Mouse (Mus musculus) stomach, embryonic 16.5 days (tissue): ENCODE results near the gene Foxn4. TPM values are rescaled to one million over a fixed set of nuclear protein-coding genes. Genes with fewer than 3 reads are reported as not detected.

Experiments
- ATAC-seq: fragments of 200-750 bp; cut with Nextera tagmentation; 2 replicates; pipeline ENCODE4 v1.8.0; 2017; ENCODE audit warnings: moderate number of reproducible peaks, moderate TSS enrichment; ENCODE audit not compliant: insufficient read depth, low FRiP score
- H3K27ac ChIP-seq: fragments of 300-500 bp; sonication (generic); 2 replicates; pipeline ENCODE4 v1.5.1; 2014; ENCODE audit warnings: low read length
- H3K27me3 ChIP-seq: fragments of 300-500 bp; sonication (generic); 2 replicates; pipeline ENCODE4 v1.6.1; 2014; ENCODE audit warnings: low read length, control low read depth, mixed read lengths; ENCODE audit not compliant: control insufficient read depth, insufficient read depth
- H3K36me3 ChIP-seq: fragments of 300-500 bp; sonication (generic); 2 replicates; pipeline ENCODE4 v1.6.1; 2014; ENCODE audit warnings: low read length; ENCODE audit not compliant: control insufficient read depth, insufficient read depth
- H3K4me1 ChIP-seq: fragments of 300-500 bp; sonication (generic); 2 replicates; pipeline ENCODE4 v1.6.1; 2014; ENCODE audit warnings: low read length, control low read depth, mixed read lengths; ENCODE audit not compliant: control insufficient read depth, insufficient read depth
- H3K4me2 ChIP-seq: fragments of 300-500 bp; sonication (generic); 2 replicates; pipeline ENCODE4 v1.6.1; 2014; ENCODE audit warnings: low read depth, low read length, mixed read lengths
- H3K4me3 ChIP-seq: fragments of 300-500 bp; sonication (generic); replicated peaks from 2 replicates; pipeline ENCODE4 v1.5.1; 2014; ENCODE audit warnings: mild to moderate bottlenecking, low read length
- H3K9ac ChIP-seq: fragments of 300-500 bp; sonication (generic); 2 replicates; pipeline ENCODE4 v1.6.1; 2014; ENCODE audit warnings: low read length
- H3K9me3 ChIP-seq: fragments of 300-500 bp; sonication (generic); replicated peaks from 2 replicates; pipeline ENCODE4 v1.6.1; 2016; ENCODE audit warnings: low read length, control low read depth; ENCODE audit not compliant: control insufficient read depth
- WGBS: fragments of 180-500 bp; shearing (Covaris S2); extraction: QIAGEN DNeasy Blood & Tissue Kit; methylation state at CpG from one replicate; pipeline ENCODE4 v1.1.7; 2014; 5-methylcytosine and 5-hydroxymethylcytosine counted together
- polyA plus RNA-seq: library from polyadenylated mRNA; unstranded; fragments of >200 nt; fragmentation: Nextera tagmentation; extraction: Ambion mirVana; gene quantifications from 2 replicates; pipeline ENCODE4 v1.2.1, GENCODE M21; 2015

Foxn4 gene
- polyA plus RNA-seq, result 0.13 TPM in 1 of 2 replicates, not detected in the other

DNA sequence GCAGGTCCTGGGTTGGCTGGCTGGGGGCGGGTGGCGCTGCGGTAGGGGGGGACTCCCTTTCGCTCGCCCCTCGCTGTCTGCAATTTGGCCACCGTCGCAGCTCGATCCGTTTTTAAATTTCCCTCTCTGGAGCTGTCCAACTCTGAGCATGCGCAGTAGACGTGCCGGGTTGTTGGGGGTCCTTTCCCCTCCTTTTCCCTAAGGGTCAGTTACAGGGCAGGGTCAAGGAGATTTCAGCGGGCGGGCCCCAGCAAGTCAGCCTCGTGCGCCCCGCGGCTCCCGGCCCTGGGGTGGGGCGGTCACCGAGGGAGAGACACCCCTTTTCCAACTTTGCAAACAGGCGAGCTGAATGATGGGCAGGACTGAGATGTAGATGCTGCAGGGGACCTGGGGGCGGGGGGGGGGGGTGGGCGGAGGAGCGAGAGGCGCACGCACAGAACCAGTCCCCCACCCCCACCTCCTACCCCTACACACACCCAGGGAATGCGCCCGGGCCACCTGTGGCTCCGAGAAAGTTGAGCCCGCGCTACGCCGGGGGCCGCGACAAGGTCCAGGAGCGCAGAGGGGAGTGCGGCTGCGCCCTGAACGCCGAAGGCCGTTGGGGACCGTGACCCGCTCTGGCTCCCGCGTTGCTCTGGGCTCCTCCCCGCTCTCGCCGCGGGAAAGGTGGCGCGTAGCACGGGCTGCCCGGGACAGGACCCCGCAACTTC, at the start of gene Foxn4:
Gene Foxn4 (minus strand): TSS at position 115 of the 710 bp plus-strand sequence.
- Histone ChIP-seq H3K4me2 (peak within 1 kb of the TSS; percentile 62), H3K4me1 (peaks cover 13% of the 10 kb centered on the region), H3K9ac (no peak within 1 kb of the TSS), H3K4me3 (peak within 1 kb of the TSS; percentile 39), H3K27me3 (peaks cover 48% of the 10 kb centered on the region), H3K36me3 (no peaks in the 10 kb centered on the region), H3K27ac (no peak within 1 kb of the TSS), H3K9me3 (no peaks in the 10 kb centered on the region)
- WGBS, result under 1% methylated on average over 54 of the region's 56 CpGs
- 0 out of 2 replicates have a peak, but pooled peaks have one; percentile 23 for ATAC-seq

DNA sequence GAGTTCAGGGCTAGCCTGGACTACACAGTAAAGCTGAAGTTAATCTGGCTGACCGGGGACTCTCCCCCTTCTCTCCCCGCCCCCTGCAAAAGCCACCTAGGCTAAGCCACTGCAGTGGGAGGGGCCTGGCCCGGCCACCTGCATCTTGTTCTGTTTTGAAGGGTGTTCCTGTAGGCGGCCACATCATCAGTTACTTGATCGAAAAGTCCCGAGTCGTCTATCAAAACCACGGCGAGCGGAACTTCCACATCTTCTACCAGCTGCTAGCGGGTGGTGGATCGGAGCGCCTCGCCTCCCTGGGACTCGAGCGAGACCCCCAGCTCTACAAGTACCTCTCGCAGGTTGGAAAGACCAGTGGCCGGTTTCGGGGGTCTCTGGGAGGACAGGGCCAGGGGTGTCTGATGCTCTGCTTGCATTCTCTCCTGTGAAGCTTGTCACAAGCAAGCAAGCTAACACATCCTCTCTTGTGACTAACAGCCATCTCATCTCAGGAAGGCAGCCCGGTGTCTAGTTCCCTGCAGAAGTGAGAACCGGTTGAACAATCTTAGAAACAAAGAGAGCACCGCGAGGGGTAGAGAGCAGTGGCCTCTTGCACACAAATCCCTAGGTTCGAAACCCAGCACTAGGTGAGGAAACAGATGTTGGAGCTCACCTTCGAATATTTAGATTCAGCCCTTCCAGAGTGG, 49.6 kb upstream of the Foxn4 start:
- Histone ChIP-seq H3K4me1 (no peaks in the 10 kb centered on the region), H3K27ac (no peak overlapping the region), H3K4me3 (no peak overlapping the region), H3K9me3 (no peaks in the 10 kb centered on the region), H3K9ac (0 out of 2 replicates have a peak overlapping the region, but pooled peaks have one; percentile 49), H3K36me3 (no peaks in the 10 kb centered on the region), H3K4me2 (no peak overlapping the region), H3K27me3 (no peaks in the 10 kb centered on the region)
- ATAC-seq, result no peak
- 59% methylated on average over 25 of the region's 25 CpGs for WGBS

DNA sequence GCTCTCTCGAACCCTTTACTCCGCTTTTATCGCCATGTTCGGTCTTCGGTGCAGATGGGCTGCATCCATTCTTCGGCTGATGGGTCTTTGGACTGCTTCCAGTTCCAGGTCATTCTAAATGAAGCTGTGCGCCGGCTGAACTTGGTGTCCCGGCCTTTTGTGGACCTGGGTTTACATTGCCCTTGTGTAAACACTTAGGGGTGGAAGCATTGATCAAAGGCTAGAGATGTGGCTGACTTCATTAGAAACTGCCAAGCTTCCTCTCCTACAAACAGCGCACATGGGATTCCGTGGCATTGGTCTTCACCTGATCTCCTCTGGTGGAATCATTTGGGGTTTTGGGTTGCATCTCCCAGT, 36.1 kb upstream of the Foxn4 start:
- Histone ChIP-seq H3K9ac (peak overlapping the region; percentile 55), H3K4me2 (peak overlapping the region; percentile 69), H3K27me3 (no peaks in the 10 kb centered on the region), H3K27ac (no peak overlapping the region), H3K4me3 (peak overlapping the region; percentile 34), H3K4me1 (peaks cover 7% of the 10 kb centered on the region), H3K9me3 (no peaks in the 10 kb centered on the region), H3K36me3 (no peaks in the 10 kb centered on the region)
- no peak for ATAC-seq
- 12% methylated on average over 11 of the region's 11 CpGs for WGBS

DNA sequence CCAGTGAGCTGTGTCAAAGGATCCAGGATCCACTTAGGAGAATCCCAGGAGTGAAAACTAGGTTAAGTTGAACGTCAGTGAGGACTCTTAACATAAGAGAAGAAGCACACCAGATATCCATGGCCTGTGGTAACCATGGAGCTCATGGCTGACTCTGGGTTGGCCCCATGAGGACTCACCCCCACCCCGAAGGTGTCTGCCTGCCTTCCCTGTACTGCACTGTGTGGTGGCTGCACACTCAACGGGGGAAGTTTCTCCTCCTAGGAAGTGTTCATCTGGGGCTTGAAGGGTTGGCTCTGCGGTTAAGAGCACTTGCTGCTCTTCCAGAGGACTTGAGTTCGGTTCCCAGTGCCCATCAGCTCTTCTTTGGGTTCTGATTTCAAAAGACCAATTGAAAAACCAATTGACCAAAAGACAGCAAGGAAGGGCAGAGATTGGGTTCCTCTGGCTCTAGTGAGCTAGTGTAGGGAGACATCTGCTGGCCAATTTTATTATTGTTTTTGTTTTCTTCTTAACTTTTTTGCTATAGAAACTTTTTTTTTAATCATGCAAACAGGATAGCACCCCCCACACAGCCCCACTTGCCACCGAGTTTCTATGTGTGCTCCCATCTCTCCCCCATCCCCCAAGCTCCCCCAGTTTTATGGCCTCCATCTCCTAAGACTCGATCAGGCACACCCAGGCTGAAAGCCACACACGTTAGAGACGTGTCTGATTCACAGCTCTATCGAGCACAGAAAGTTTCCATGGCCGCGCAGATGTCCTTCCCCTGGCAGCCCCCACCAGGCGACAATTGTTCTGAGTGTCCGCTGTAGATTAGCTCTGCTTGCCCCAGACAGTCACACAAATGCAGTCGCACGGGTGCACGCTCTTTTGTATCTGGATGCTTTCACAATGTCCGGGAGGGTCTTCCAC, 35.4 kb upstream of the Foxn4 start:
- H3K27ac ChIP-seq, result no peak overlapping the region
- H3K9me3 ChIP-seq, result no peaks in the 10 kb centered on the region
- H3K4me2 ChIP-seq, result peak overlapping the region; percentile 69
- H3K4me1 ChIP-seq, result peaks cover 7% of the 10 kb centered on the region
- H3K9ac ChIP-seq, result peak overlapping the region; percentile 55
- H3K27me3 ChIP-seq, result no peaks in the 10 kb centered on the region
- no peaks in the 10 kb centered on the region for H3K36me3 ChIP-seq
- H3K4me3 ChIP-seq, result peak overlapping the region; percentile 34
- WGBS, result 27% methylated on average over 18 of the region's 18 CpGs
- peak; percentile 39 for ATAC-seq

DNA sequence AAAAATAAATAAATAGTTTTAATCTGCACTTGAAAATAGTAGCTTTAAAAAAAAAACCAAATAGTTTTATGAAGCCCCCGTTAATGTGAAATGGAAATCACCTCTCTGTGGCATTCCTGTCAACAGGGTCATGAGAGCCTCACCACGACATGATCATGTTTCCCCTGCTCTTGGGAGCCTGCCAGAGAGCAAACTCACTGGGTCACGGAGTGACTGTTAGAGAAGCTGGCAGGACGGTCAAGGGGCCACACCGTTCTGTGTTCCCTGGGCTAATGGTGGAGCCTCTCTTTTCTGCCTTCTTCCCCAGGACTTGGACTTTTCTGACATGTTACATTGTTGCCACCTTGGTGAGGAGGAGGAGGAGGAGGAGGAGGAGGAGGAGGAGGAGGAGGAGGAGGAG, 32.9 kb upstream of the Foxn4 start:
- Histone ChIP-seq H3K4me2 (no peak overlapping the region), H3K27me3 (no peaks in the 10 kb centered on the region), H3K4me3 (no peak overlapping the region), H3K36me3 (no peaks in the 10 kb centered on the region), H3K4me1 (peaks cover 7% of the 10 kb centered on the region), H3K27ac (no peak overlapping the region), H3K9me3 (no peaks in the 10 kb centered on the region), H3K9ac (no peak overlapping the region)
- ATAC-seq, result no peak
- WGBS, result 51% methylated on average over 5 of the region's 5 CpGs

DNA sequence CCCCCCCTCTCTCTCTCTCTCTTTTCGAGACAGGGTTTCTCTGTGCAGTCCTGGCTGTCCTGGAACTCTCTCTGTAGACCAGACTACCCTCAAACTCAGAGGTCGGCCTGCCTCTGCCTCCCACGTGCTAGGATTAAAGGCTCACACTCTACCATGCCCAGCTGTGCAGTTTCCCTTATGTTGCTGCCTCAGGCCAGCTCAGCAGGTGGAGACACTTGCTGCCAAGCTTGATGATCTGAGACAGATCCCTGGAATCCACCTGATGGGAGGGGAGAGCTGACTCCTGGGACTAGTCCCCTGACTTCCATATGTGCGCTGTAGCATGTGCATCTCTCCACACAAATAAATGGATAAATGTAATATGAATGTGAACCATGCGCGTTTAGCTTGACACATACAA, 29.6 kb upstream of the Foxn4 start:
- H3K27ac ChIP-seq, result no peak overlapping the region
- H3K9me3 ChIP-seq, result no peaks in the 10 kb centered on the region
- no peak for ATAC-seq
- H3K36me3 ChIP-seq, result no peaks in the 10 kb centered on the region
- H3K27me3 ChIP-seq, result no peaks in the 10 kb centered on the region
- no peak overlapping the region for H3K4me2 ChIP-seq
- 68% methylated on average over 6 of the region's 6 CpGs for WGBS
- no peak overlapping the region for H3K4me3 ChIP-seq
- peaks cover 4% of the 10 kb centered on the region; the same call in 1 of the 2 replicates for H3K4me1 ChIP-seq
- H3K9ac ChIP-seq, result no peak overlapping the region

DNA sequence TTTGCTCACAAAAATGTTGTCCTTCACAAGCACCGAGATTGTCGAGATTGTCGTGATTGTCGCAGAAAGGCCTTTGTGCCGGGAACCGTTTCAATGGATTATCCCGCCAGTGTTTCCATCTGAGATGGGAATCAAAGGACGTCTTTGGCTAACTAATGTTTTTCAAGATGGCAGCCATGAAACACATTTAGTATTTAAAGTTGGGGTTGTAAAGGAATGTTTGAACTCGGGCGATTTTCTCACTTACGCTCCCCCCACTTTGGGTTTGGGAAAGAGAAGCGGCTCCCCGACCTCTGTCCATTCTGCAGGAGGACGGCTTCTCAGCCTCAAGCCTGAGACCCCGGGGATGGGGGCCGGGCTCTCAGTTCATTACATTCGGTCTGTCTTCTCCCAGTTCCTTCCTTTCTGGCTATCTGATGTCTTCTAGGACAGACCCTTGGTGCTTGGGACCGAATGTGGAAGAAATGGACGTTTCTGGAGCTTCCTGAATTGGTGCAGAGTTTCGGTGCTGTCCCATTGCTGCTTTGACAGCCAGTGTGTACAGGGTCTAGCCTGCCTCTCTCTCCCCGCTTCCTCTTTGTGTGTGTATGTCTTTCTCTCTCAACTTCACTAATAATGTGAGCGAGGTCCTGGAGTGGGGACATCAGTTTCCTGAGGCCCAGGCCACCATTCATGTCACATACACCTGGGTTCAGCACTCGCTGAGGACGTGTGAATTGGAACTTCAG, 26.4 kb upstream of the Foxn4 start:
- Histone ChIP-seq H3K9me3 (no peaks in the 10 kb centered on the region), H3K27me3 (no peaks in the 10 kb centered on the region), H3K4me2 (no peak overlapping the region), H3K9ac (no peak overlapping the region), H3K27ac (no peak overlapping the region), H3K36me3 (no peaks in the 10 kb centered on the region), H3K4me1 (peaks cover 4% of the 10 kb centered on the region; the same call in 1 of the 2 replicates), H3K4me3 (no peak overlapping the region)
- WGBS, result 83% methylated on average over 24 of the region's 24 CpGs
- ATAC-seq, result no peak

DNA sequence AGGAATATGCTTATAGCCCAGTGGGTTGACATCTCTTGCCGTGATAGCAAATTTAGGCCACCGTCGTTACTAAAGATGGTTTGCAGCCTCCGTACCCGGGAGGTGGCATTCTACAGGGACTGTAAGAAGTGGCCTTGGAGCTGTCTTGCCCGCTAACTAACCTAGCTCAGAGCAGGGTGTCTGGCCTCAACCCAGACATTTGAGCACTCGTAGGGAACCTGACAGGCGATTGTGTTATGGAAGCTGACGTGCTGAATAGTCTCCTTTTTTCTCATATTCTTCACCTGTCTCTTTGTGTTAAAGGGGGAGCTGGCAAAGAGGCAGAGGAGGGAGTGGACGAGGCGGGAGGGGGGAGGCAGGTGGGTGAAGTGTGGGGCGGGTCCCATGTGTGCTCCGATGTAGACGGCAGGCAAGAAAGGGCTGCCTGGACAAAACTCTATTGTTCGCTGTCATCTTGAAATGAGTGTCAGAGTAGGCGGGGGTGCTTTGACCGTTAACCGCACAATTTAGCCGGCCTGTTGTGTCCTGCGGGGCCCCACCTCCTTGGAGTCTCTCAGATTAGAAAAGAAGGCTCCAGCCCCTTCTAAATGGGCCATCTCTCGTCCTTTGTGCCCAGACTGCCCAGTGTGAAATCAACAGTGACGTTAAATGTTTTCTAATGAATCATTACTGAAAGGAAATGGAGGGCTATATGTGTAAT, 25.7 kb upstream of the Foxn4 start:
- Histone ChIP-seq H3K27me3 (no peaks in the 10 kb centered on the region), H3K36me3 (no peaks in the 10 kb centered on the region), H3K4me2 (no peak overlapping the region), H3K9ac (no peak overlapping the region), H3K9me3 (no peaks in the 10 kb centered on the region), H3K4me1 (peaks cover 4% of the 10 kb centered on the region; the same call in 1 of the 2 replicates), H3K27ac (no peak overlapping the region), H3K4me3 (no peak overlapping the region)
- WGBS, result 55% methylated on average over 22 of the region's 22 CpGs
- no peak for ATAC-seq
